Mouse (Mus musculus) hindbrain, postnatal 0 days (tissue): ENCODE measurements around the gene Borcs6. TPM values are rescaled to one million over a fixed set of nuclear protein-coding genes. Genes with fewer than 3 reads are reported as not detected.

Experiments
- ATAC-seq: fragments of 200-750 bp; cut with Nextera tagmentation; 2 replicates; pipeline ENCODE4 v1.8.0; 2017; ENCODE audit warnings: mild to moderate bottlenecking, moderate TSS enrichment, moderate library complexity
- DNase-seq: peaks from one replicate; pipeline ENCODE4 v3.0.0-alpha.2; 2015; ENCODE audit warnings: low spot score
- H3K27ac ChIP-seq: fragments of 300-500 bp; sonication (generic); 2 replicates; pipeline ENCODE4 v1.5.1; 2014; ENCODE audit warnings: mild to moderate bottlenecking
- H3K27me3 ChIP-seq: fragments of 300-500 bp; sonication (generic); 2 replicates; pipeline ENCODE4 v1.6.1; 2014; ENCODE audit warnings: low read length, mixed read lengths; ENCODE audit not compliant: insufficient read depth
- H3K36me3 ChIP-seq: fragments of 300-500 bp; sonication (generic); 2 replicates; pipeline ENCODE4 v1.6.1; 2014; ENCODE audit warnings: low read length, mixed read lengths; ENCODE audit not compliant: insufficient read depth
- H3K4me1 ChIP-seq: fragments of 300-500 bp; sonication (generic); 2 replicates; pipeline ENCODE4 v1.6.1; 2014; ENCODE audit warnings: antibody characterized with exemption, low read length, mixed read lengths; ENCODE audit not compliant: insufficient read depth
- H3K4me2 ChIP-seq: fragments of 300-500 bp; sonication (generic); 2 replicates; pipeline ENCODE4 v1.6.1; 2014; ENCODE audit warnings: low read depth, mild to moderate bottlenecking, low read length, moderate library complexity, mixed read lengths
- H3K4me3 ChIP-seq: fragments of 300-500 bp; sonication (generic); 2 replicates; pipeline ENCODE4 v1.5.1; 2014; ENCODE audit warnings: low read length
- H3K9ac ChIP-seq: fragments of 300-500 bp; sonication (generic); replicated peaks from 2 replicates; pipeline ENCODE4 v1.6.1; 2014; ENCODE audit warnings: mild to moderate bottlenecking, low read length, moderate library complexity, mixed read lengths
- H3K9me3 ChIP-seq: fragments of 300-500 bp; sonication (generic); 2 replicates; pipeline ENCODE4 v1.6.1; 2016; ENCODE audit warnings: low read length, mixed read lengths
- CTCF ChIP-seq: IDR thresholded peaks from 2 replicates; pipeline ENCODE4 v1.5.1; 2016; ENCODE audit warnings: antibody characterized with exemption, control low read depth, low read depth
- WGBS: fragments of 180-500 bp; shearing (Covaris S2); extraction: QIAGEN DNeasy Blood & Tissue Kit; methylation state at CpG from one replicate; pipeline ENCODE4 v1.1.7; 2014; 5-methylcytosine and 5-hydroxymethylcytosine counted together
- polyA plus RNA-seq: library from polyadenylated mRNA; unstranded; fragments of >200 nt; fragmentation: Nextera tagmentation; extraction: Ambion mirVana; gene quantifications from 2 replicates; pipeline ENCODE4 v1.2.1, GENCODE M21; 2015
- total RNA-seq: library from RNA; depleted of rRNA; stranded (reverse); fragments of >200 nt; gene quantifications from 2 replicates; pipeline ENCODE4 v1.2.3, GENCODE M21; 2014

Gene Borcs6
- total and polyA plus RNA-seq, 2 experiments from 2014 or later, result 21.9 to 25.4 TPM

DNA sequence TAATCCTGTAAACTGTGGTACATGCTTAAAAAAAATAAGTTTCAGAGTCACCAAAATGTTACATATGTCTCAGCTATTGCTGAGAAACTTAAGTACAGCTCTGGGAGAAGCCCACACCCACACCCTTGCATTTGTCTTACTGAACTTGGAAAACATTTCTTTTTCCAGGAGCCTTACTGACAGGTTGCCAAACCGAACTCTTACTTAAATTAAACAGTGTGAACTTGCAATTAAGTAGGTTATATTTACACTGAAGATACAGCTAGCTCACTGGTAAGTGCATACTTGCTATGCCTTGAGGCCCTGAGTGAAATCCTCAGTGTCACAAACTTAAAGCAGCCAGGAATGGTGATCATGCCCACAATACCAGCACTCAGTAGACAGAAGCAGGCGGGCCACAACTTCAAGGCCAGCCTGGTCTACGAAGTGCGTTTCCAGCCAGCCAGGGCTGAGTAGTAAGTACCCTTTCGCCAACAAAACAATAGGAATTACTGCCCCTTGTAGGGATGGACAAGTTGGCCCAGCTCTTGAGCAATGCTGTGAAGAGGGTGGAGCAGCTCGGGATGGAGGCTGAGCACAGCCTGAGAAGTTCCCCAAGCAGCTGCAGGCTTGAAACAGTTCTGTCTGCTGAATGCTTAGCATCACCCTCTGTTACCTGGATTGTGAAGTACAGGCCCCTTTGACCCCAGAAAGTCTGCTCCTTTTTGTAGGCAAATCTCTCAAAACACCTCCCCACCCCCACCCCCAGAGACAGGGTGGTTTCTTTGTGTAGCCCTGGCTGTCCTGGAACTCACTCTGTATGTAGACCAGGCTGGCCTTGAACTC lies 14.6 kb downstream of the Borcs6 start:
- 35% methylated on average over 6 of the region's 6 CpGs for WGBS
- H3K4me2 ChIP-seq, result peak overlapping the region; percentile 61; the same call in 1 of the 2 replicates
- H3K4me3 ChIP-seq, result no peak overlapping the region
- H3K9ac ChIP-seq, result 0 out of 2 replicates have a peak overlapping the region, but pooled peaks have one; percentile 17
- ATAC-seq (no peak), DNase-seq (no peak)
- no peaks in the 10 kb centered on the region for H3K9me3 ChIP-seq
- peaks cover 8% of the 10 kb centered on the region; the same call in 1 of the 2 replicates for H3K4me1 ChIP-seq
- no peaks in the 10 kb centered on the region for H3K27me3 ChIP-seq
- TF ChIP-seq CTCF, result no peak
- H3K27ac ChIP-seq, result peak overlapping the region; percentile 97; the same call in 1 of the 2 replicates
- H3K36me3 ChIP-seq, result no peaks in the 10 kb centered on the region

DNA sequence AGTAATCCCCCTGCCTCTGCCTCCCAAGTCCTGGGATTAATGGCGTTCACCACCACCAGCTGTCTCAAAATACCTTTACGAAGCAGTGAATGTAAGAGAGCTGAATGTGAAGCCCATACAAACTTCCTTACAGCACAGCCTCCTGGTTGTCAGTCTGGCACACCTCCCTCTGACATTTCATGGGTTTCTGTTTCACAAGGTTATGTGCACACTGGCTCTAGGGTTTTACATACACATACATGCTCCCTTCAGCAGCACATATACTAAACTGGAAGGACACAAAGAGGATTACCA lies 15.2 kb downstream of the Borcs6 start:
- WGBS, result 45% methylated on average over 2 of the region's 2 CpGs

DNA sequence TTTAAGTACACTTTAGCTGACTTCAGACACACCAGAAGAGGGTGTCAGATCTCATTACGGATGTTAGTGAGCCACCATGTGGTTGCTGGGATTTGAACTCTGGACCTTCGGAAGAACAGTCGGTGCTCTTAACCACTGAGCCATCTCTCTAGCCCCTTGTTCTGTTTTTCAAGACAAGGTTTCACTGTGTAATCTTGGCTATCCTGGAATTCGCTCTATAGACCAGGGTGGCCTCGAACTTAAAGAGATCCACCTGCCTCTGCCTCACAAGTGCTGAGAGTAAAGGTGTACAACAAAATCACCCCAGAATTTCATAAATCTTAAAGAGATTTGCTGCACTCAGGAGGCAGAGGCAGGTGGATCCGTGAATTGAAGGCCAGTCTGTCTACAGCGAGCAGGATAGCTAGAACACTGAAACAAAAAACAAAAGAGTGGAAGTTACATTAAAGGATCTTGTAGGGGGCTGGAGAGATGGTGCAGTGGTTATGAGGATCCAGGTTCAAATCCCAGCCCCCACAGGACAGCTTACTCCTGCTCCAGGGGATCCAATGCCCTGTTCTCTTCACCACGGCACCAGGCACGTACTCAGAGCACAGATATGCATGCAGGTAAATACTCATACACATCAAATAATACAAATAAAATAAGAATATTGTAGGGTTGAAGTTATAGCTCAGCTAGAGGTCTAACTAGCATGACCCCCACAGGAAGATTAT lies 16.4 kb downstream of the Borcs6 start:
- no peaks in the 10 kb centered on the region for H3K27me3 ChIP-seq
- 48% methylated on average over 8 of the region's 9 CpGs for WGBS

More for the DNA sequence above, 15.2 kb downstream of the Borcs6 start:
- peaks cover 8% of the 10 kb centered on the region; the same call in 1 of the 2 replicates for H3K4me1 ChIP-seq
- ATAC-seq, result no peak
- no peaks in the 10 kb centered on the region for H3K27me3 ChIP-seq
- H3K9me3 ChIP-seq, result no peaks in the 10 kb centered on the region
- no peak overlapping the region for H3K4me2 ChIP-seq
- no peaks in the 10 kb centered on the region for H3K36me3 ChIP-seq
- H3K4me3 ChIP-seq, result no peak overlapping the region
- H3K27ac ChIP-seq, result no peak overlapping the region
- DNase-seq, result no peak
- H3K9ac ChIP-seq, result no peak overlapping the region
- TF ChIP-seq CTCF, result no peak

DNA sequence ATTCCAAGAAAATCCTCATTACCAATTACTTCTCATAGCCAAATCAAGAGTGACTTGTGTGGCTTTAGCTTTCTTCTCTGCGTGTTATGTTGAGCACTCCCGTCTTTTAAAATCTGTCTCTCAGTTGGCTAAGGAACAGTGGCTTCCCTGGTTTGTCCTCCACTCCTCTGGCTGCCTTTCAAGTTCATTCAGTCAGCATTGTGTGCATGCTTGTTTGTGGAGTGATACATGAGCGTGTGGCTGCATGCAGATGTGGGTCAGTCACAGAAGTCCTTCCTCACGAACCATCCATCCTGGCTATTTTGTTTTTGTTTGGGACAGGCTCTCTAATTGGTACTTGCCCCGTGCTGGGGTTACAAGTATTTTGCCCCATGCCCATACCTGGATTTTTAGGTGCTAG lies 17.1 kb downstream of the Borcs6 start:
- H3K27ac ChIP-seq, result no peak overlapping the region
- no peaks in the 10 kb centered on the region for H3K36me3 ChIP-seq
- no peak overlapping the region for H3K4me3 ChIP-seq
- TF ChIP-seq CTCF, result no peak
- peaks cover under 1% of the 10 kb centered on the region; the same call in 1 of the 2 replicates for H3K4me1 ChIP-seq
- no peak overlapping the region for H3K4me2 ChIP-seq
- 51% methylated on average over 5 of the region's 5 CpGs for WGBS
- H3K9me3 ChIP-seq, result no peaks in the 10 kb centered on the region
- peak; percentile 64 for DNase-seq
- no peaks in the 10 kb centered on the region for H3K27me3 ChIP-seq
- ATAC-seq, result no peak
- no peak overlapping the region for H3K9ac ChIP-seq

More for the DNA sequence above, 16.4 kb downstream of the Borcs6 start:
- no peak for TF ChIP-seq CTCF
- H3K36me3 ChIP-seq, result no peaks in the 10 kb centered on the region
- ATAC-seq (no peak), DNase-seq (no peak)
- no peak overlapping the region for H3K4me2 ChIP-seq
- H3K9ac ChIP-seq, result no peak overlapping the region
- peaks cover 6% of the 10 kb centered on the region; the same call in 1 of the 2 replicates for H3K4me1 ChIP-seq
- no peak overlapping the region for H3K4me3 ChIP-seq
- H3K9me3 ChIP-seq, result no peaks in the 10 kb centered on the region
- H3K27ac ChIP-seq, result no peak overlapping the region

DNA sequence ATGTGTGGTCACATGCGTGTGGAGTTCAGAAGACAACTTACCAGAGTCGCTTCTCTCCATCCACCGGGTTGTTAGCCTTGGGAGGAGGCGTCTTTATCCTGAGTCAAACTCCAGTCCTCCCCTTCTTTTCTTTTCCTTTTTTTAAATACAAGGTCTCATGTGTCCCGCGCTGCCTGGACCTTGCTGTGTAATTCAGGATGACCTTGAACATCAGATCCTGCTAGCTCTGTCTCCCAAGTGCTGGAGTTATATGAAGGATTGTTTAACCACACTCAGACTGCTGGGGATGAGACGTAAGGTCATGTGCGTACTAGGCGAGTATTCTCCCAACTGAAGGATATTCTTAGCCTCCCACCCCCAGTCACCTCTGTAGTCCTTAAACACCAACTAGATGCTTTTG lies 17.8 kb downstream of the Borcs6 start:
- H3K4me2 ChIP-seq, result no peak overlapping the region
- 90% methylated on average over 9 of the region's 9 CpGs for WGBS
- no peak overlapping the region for H3K27ac ChIP-seq
- H3K27me3 ChIP-seq, result no peaks in the 10 kb centered on the region
- DNase-seq, result no peak
- H3K4me1 ChIP-seq, result no peaks in the 10 kb centered on the region; the same call in 1 of the 2 replicates
- no peaks in the 10 kb centered on the region for H3K9me3 ChIP-seq
- H3K4me3 ChIP-seq, result no peak overlapping the region
- ATAC-seq, result no peak
- no peak overlapping the region for H3K9ac ChIP-seq
- H3K36me3 ChIP-seq, result no peaks in the 10 kb centered on the region
- no peak for TF ChIP-seq CTCF

DNA sequence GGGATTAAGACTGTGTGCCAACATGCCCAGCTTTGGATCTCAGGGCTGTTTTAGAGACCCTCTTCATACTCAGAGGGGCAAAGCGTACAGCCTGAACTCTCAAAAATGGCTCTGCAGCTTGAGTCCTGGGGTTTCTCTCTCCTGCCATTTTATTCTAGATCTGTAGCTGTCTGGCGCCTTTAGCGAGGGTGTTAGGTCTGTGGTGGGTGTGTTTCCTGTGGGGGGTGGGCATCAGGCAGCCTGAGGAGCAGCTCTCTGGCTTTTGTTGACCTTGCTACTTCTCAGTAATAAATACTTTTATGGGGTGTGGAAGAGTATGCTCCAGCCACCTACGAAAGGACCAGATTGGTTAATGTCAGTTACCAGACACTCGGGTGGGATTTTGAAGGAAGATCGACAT lies 18.5 kb downstream of the Borcs6 start:
- no peak for ATAC-seq
- 82% methylated on average over 6 of the region's 6 CpGs for whole genome bisulfite sequencing

More for the DNA sequence above, 18.5 kb downstream of the Borcs6 start:
- TF ChIP-seq CTCF, result no peak
- no peaks in the 10 kb centered on the region for H3K4me1 ChIP-seq
- no peak for DNase-seq
- no peak overlapping the region for H3K9ac ChIP-seq
- H3K27ac ChIP-seq, result no peak overlapping the region
- no peak overlapping the region for H3K4me3 ChIP-seq
- no peaks in the 10 kb centered on the region for H3K27me3 ChIP-seq
- no peaks in the 10 kb centered on the region for H3K9me3 ChIP-seq
- H3K36me3 ChIP-seq, result no peaks in the 10 kb centered on the region
- H3K4me2 ChIP-seq, result no peak overlapping the region
